Comparison of ENCODE assay signal across 26 mouse cellular contexts in genomic region chr10:69247311-69248033, GRCm38 (mm10). TPM values are rescaled to one million over a fixed set of nuclear protein-coding genes. Genes with fewer than 3 reads are reported as not detected.
A peak's percentile ranks its signal among the peaks of the same experiment; 100 is the strongest.
DNase-seq lines count a peak whose midpoint lies in the region; ATAC-seq and TF ChIP-seq lines count a peak whose summit lies in the region.
"Had no signal": no experiment of that assay in that cellular context is flagged by ENCODE, and none has a peak within 500 bp of the region (broad histone marks: within the 10 kb centered on the region; RNA-seq: fewer than 3 reads in every experiment).

No protein-coding gene starts in this region.

- peak overlapping the region; percentile 47; the same call in 1 of the 2 replicates for H3K27ac ChIP-seq in kidney, adult 2 months (ENCODE audit: insufficient read depth, low read depth, low read length)
- no peak overlapping the region for H3K27ac ChIP-seq in kidney, embryonic 14.5 days (ENCODE audit: low read depth, low read length)
- H3K27ac ChIP-seq in limb, embryonic 10.5 days = no peak overlapping the region
- H3K27ac ChIP-seq in forebrain, embryonic 10.5 days = no peak overlapping the region
- H3K27ac ChIP-seq: forebrain, embryonic 12.5 days; hindbrain, embryonic 12.5 days; hindbrain, postnatal 0 days; intestine, embryonic 15.5 days; left cerebral cortex, adult 2 months; limb, embryonic 15.5 days; liver, embryonic 14.5 days; midbrain, embryonic 12.5 days; neural tube, embryonic 13.5 days had no signal

- H3K4me2 ChIP-seq in kidney, embryonic 14.5 days (replicated peaks; ENCODE audit: low read depth, low read length) = no peak overlapping the region
- H3K4me2 ChIP-seq: forebrain, embryonic 12.5 days; hindbrain, embryonic 12.5 days; intestine, embryonic 15.5 days; limb, embryonic 15.5 days; lung, embryonic 14.5 days; midbrain, embryonic 12.5 days; neural tube, embryonic 13.5 days had no signal

- no peak for DNase-seq in kidney, adult 2 months
- DNase-seq in A20 (ENCODE audit: low read depth, low spot score) = peak; percentile 66
- no peak for DNase-seq in limb, embryonic 10.5 days (ENCODE audit: low spot score)
- no peak for DNase-seq in forebrain, embryonic 10.5 days (ENCODE audit: extremely low spot score, low spot score)
- DNase-seq in adrenal gland, adult (ENCODE audit: inconsistent age in 2 of 2, low spot score in 1 of 2) = no peak
- DNase-seq: adrenal gland, postnatal 10 days; cerebellum, adult 11-12 months; cerebellum, adult 9-11 months; forebrain, postnatal 0 days; gastrocnemius, postnatal 36 days; lung, embryonic 14.5 days; lung, postnatal 14 days had no signal

- H3K9ac ChIP-seq in kidney, embryonic 14.5 days (ENCODE audit: low read depth, low read length) = no peak overlapping the region
- H3K9ac ChIP-seq: forebrain, embryonic 12.5 days; forebrain, postnatal 0 days; hindbrain, embryonic 12.5 days; intestine, embryonic 15.5 days; limb, embryonic 15.5 days; liver, embryonic 14.5 days; lung, embryonic 14.5 days; midbrain, embryonic 12.5 days; neural tube, embryonic 13.5 days had no signal

- no peak for TF ChIP-seq CTCF in kidney, adult 2 months (conservative IDR thresholded peaks at IDR 0.05; ENCODE audit: insufficient read depth, insufficient read length, low read depth, low read length)

- ATAC-seq in kidney, embryonic 14.5 days (ENCODE audit: low FRiP score, low TSS enrichment) = no peak
- peak; percentile 71 for ATAC-seq in common myeloid progenitor, adult 5-6 weeks (replicated peaks; ENCODE audit: low read depth, poor library complexity, severe bottlenecking)
- ATAC-seq in megakaryocyte progenitor cell, adult 5-6 weeks (replicated peaks; ENCODE audit: poor library complexity) = peak; percentile 68
- ATAC-seq: forebrain, postnatal 0 days; hindbrain, postnatal 0 days; intestine, embryonic 15.5 days had no signal

- H3K4me3 ChIP-seq in kidney, adult 2 months (ENCODE audit: insufficient read depth, low read depth, low read length) = no peak overlapping the region
- no peak overlapping the region for H3K4me3 ChIP-seq in kidney, embryonic 14.5 days (ENCODE audit: low read length)
- H3K4me3 ChIP-seq in limb, embryonic 10.5 days = no peak overlapping the region
- H3K4me3 ChIP-seq in forebrain, embryonic 10.5 days = no peak overlapping the region
- H3K4me3 ChIP-seq: erythroblast, embryonic 14.5 days; forebrain, embryonic 12.5 days; hindbrain, embryonic 12.5 days; intestine, embryonic 15.5 days; left cerebral cortex, adult 2 months; limb, embryonic 15.5 days; midbrain, embryonic 12.5 days; neural tube, embryonic 13.5 days had no signal

- H3K36me3 ChIP-seq in kidney, adult 2 months (ENCODE audit: control insufficient read depth, insufficient read depth, low read length) = no peaks in the 10 kb centered on the region; the same call in 1 of the 2 replicates
- H3K36me3 ChIP-seq in kidney, embryonic 14.5 days (ENCODE audit: control insufficient read depth, insufficient read depth, low read length) = peaks cover 9% of the 10 kb centered on the region; the same call in 1 of the 2 replicates
- peaks cover 27% of the 10 kb centered on the region for H3K36me3 ChIP-seq in limb, embryonic 10.5 days
- H3K36me3 ChIP-seq in forebrain, embryonic 10.5 days (replicated peaks) = peaks cover 22% of the 10 kb centered on the region
- H3K36me3 ChIP-seq: G1E; intestine, embryonic 15.5 days had no signal

- no peaks in the 10 kb centered on the region for H3K27me3 ChIP-seq in kidney, adult 2 months (replicated peaks; ENCODE audit: control insufficient read depth, insufficient read depth, low read length)
- no peaks in the 10 kb centered on the region for H3K27me3 ChIP-seq in kidney, embryonic 14.5 days (ENCODE audit: control insufficient read depth, insufficient read depth, low read length)
- H3K27me3 ChIP-seq in limb, embryonic 10.5 days (ENCODE audit: low read depth, poor library complexity, severe bottlenecking) = no peaks in the 10 kb centered on the region
- no peaks in the 10 kb centered on the region for H3K27me3 ChIP-seq in forebrain, embryonic 10.5 days (ENCODE audit: poor library complexity, severe bottlenecking)
- H3K27me3 ChIP-seq: forebrain, embryonic 12.5 days; hindbrain, embryonic 12.5 days; intestine, embryonic 15.5 days; limb, embryonic 15.5 days; midbrain, embryonic 12.5 days; neural tube, embryonic 13.5 days had no signal

- H3K9me3 ChIP-seq in kidney, embryonic 14.5 days (ENCODE audit: control insufficient read depth, low read length) = no peaks in the 10 kb centered on the region
- H3K9me3 ChIP-seq in limb, embryonic 10.5 days (replicated peaks) = no peaks in the 10 kb centered on the region
- H3K9me3 ChIP-seq in forebrain, embryonic 10.5 days = peaks cover 3% of the 10 kb centered on the region; the same call in 1 of the 2 replicates
- H3K9me3 ChIP-seq: hindbrain, embryonic 12.5 days; intestine, embryonic 15.5 days; limb, embryonic 15.5 days; midbrain, embryonic 12.5 days had no signal

- peaks cover 51% of the 10 kb centered on the region for H3K4me1 ChIP-seq in kidney, adult 2 months (ENCODE audit: control insufficient read depth, insufficient read depth, low read length)
- peaks cover 3% of the 10 kb centered on the region; the same call in 1 of the 2 replicates for H3K4me1 ChIP-seq in kidney, embryonic 14.5 days (ENCODE audit: control insufficient read depth, insufficient read depth, low read length)
- H3K4me1 ChIP-seq in limb, embryonic 10.5 days = peaks cover 3% of the 10 kb centered on the region
- no peaks in the 10 kb centered on the region for H3K4me1 ChIP-seq in forebrain, embryonic 10.5 days
- H3K4me1 ChIP-seq: hindbrain, embryonic 12.5 days; midbrain, embryonic 12.5 days; neural tube, embryonic 13.5 days had no signal

- TF ChIP-seq POLR2A in kidney, adult 2 months (IDR thresholded peaks at IDR 0.05; ENCODE audit: low read depth, low read length) = no peak

- WGBS in kidney, adult 2 months = 85% methylated on average over 7 of the region's 7 CpGs
- WGBS in kidney, embryonic 14.5 days = 94% methylated on average over 7 of the region's 7 CpGs
- 98% methylated on average over 7 of the region's 7 CpGs for WGBS in limb, embryonic 10.5 days
- 95% methylated on average over 7 of the region's 7 CpGs for WGBS in forebrain, embryonic 10.5 days

RNA-seq across cellular contexts. Expression of gene A930033H14Rik, which starts 34.6 kb away (rescaled TPM):
- 0.94 and 1.1 TPM in 2 replicates for polyA plus RNA-seq in kidney, adult 2 months (2012; rRNA removed)
- 1.5 and 2.6 TPM in 2 replicates for polyA plus RNA-seq in kidney, embryonic 14.5 days (2014; fragmentation: Nextera tagmentation; extraction: Ambion mirVana)
- total RNA-seq in common myeloid progenitor, adult 5-6 weeks (2017) = 1.3 and 4.2 TPM in 2 replicates
- 2.9 and 3.0 TPM in 2 replicates for total RNA-seq in megakaryocyte progenitor cell, adult 5-6 weeks (2015)
- total RNA-seq in megakaryocyte progenitor cell, adult 5-6 weeks (2017) = 1.6 and 1.7 TPM in 2 replicates
- polyA plus RNA-seq in limb, embryonic 10.5 days (2016; fragmentation: Nextera tagmentation; extraction: Ambion mirVana) = 1.0 and 1.6 TPM in 2 replicates
- polyA plus RNA-seq in forebrain, embryonic 10.5 days (2016; fragmentation: Nextera tagmentation; extraction: Ambion mirVana) = 0.98 and 1.2 TPM in 2 replicates
- polyA plus RNA-seq: erythroblast, embryonic 14.5 days; G1E had no signal
